Mouse (Mus musculus) liver, embryonic 16.5 days (tissue): ENCODE data around the gene Mrps23. TPM values are rescaled to one million over a fixed set of nuclear protein-coding genes. Genes with fewer than 3 reads are reported as not detected.
A peak's percentile ranks its signal among the peaks of the same experiment; 100 is the strongest.

Experiments used
- ATAC-seq: fragments of 200-750 bp; cut with Nextera tagmentation; 2 replicates; pipeline ENCODE4 v1.8.0; 2017; ENCODE audit warnings: low read depth, mild to moderate bottlenecking, moderate number of reproducible peaks, moderate library complexity
- H3K27ac ChIP-seq: fragments of 300-500 bp; sonication (generic); 2 replicates; pipeline ENCODE4 v1.5.1; 2014; ENCODE audit warnings: mild to moderate bottlenecking, low read length
- H3K27me3 ChIP-seq: fragments of 300-500 bp; sonication (generic); 2 replicates; pipeline ENCODE4 v1.6.1; 2014; ENCODE audit warnings: low read depth, low read length, mixed read lengths; ENCODE audit not compliant: control insufficient read depth, insufficient read depth
- H3K36me3 ChIP-seq: fragments of 300-500 bp; sonication (generic); 2 replicates; pipeline ENCODE4 v1.6.1; 2014; ENCODE audit warnings: mild to moderate bottlenecking; ENCODE audit not compliant: control insufficient read depth, insufficient read depth
- H3K4me1 ChIP-seq: fragments of 300-500 bp; sonication (generic); 2 replicates; pipeline ENCODE4 v1.6.1; 2014; ENCODE audit warnings: low read depth, low read length, mixed read lengths; ENCODE audit not compliant: control insufficient read depth
- H3K4me2 ChIP-seq: fragments of 300-500 bp; sonication (generic); 2 replicates; pipeline ENCODE4 v1.6.1; 2014; ENCODE audit warnings: low read depth, low read length, mixed read lengths
- H3K4me3 ChIP-seq: fragments of 300-500 bp; sonication (generic); 2 replicates; pipeline ENCODE4 v1.5.1; 2014; ENCODE audit warnings: low read depth, mild to moderate bottlenecking, low read length
- H3K9ac ChIP-seq: fragments of 300-500 bp; sonication (generic); 2 replicates; pipeline ENCODE4 v1.6.1; 2014; ENCODE audit warnings: low read depth, low read length
- H3K9me3 ChIP-seq: fragments of 300-500 bp; sonication (generic); replicated peaks from 2 replicates; pipeline ENCODE4 v1.6.1; 2016; ENCODE audit warnings: low read length; ENCODE audit not compliant: control insufficient read depth
- WGBS: fragments of 180-500 bp; shearing (Covaris S2); extraction: QIAGEN DNeasy Blood & Tissue Kit; methylation state at CpG from one replicate; pipeline ENCODE4 v1.1.7; 2014; ENCODE audit not compliant: insufficient replicate concordance; 5-methylcytosine and 5-hydroxymethylcytosine counted together
- polyA plus RNA-seq: library from polyadenylated mRNA; unstranded; fragments of >200 nt; fragmentation: Nextera tagmentation; extraction: Ambion mirVana; gene quantifications from 2 replicates; pipeline ENCODE4 v1.2.1, GENCODE M21; 2015

Mrps23 gene
- polyA plus RNA-seq: 23.5 and 26.1 TPM in 2 replicates

GRCm38 (mm10) chr11:88203712-88204532 is at the start of gene Mrps23:
Mrps23 (plus strand) TSS chr11:88204388.
- H3K4me3 ChIP-seq: peak within 1 kb of the TSS; percentile 78
- no peaks in the 10 kb centered on the region for H3K9me3 ChIP-seq
- H3K27ac ChIP-seq: peak within 1 kb of the TSS; percentile 68
- H3K4me2 ChIP-seq: peak within 1 kb of the TSS; percentile 72
- peak within 1 kb of the TSS; percentile 78 for H3K9ac ChIP-seq
- peak; percentile 94 for ATAC-seq
- no peaks in the 10 kb centered on the region for H3K27me3 ChIP-seq
- under 1% methylated on average over 51 of the region's 51 CpGs for WGBS
- no peaks in the 10 kb centered on the region for H3K36me3 ChIP-seq
- peaks cover 23% of the 10 kb centered on the region for H3K4me1 ChIP-seq

- H3K36me3 ChIP-seq: no peaks in the 10 kb centered on the region
- H3K4me1 ChIP-seq: no peaks in the 10 kb centered on the region; the same call in 1 of the 2 replicates
- no peaks in the 10 kb centered on the region for H3K9me3 ChIP-seq
- 69% methylated on average over 8 of the region's 8 CpGs for WGBS
- no peak for ATAC-seq
- no peak overlapping the region for H3K9ac ChIP-seq
- H3K4me3 ChIP-seq: no peak overlapping the region
- no peak overlapping the region for H3K27ac ChIP-seq
- H3K4me2 ChIP-seq: no peak overlapping the region
- H3K27me3 ChIP-seq: no peaks in the 10 kb centered on the region
Measured at GRCm38 (mm10) chr11:88154500-88154899, 49.7 kb upstream of the Mrps23 start.

DNA sequence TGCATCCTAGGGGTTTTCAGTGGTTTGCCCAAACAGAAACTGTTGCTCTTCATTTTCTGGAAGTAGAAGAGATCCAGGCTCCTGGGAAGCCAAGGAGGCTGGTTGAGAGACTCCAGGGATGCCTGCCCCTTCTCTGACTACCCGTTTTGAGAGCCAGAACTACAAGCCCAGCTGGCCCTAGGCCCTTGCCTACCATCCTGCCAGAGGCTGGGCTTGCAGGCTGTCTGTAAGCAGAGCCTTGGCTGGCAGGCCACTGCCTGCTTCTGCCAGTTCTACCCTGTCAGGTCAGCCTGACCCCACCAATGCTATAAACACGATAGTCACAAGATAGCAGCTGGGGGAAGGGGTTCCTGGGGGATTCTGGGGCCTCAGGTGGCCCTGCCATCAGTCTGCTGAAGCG is 48.7 kb upstream of the Mrps23 start:
- H3K27ac ChIP-seq: no peak overlapping the region
- no peak overlapping the region for H3K4me3 ChIP-seq
- H3K4me1 ChIP-seq: no peaks in the 10 kb centered on the region; the same call in 1 of the 2 replicates
- ATAC-seq: no peak
- H3K36me3 ChIP-seq: no peaks in the 10 kb centered on the region
- no peak overlapping the region for H3K9ac ChIP-seq
- WGBS: 41% methylated on average over 3 of the region's 3 CpGs
- no peaks in the 10 kb centered on the region for H3K9me3 ChIP-seq
- H3K27me3 ChIP-seq: no peaks in the 10 kb centered on the region
- no peak overlapping the region for H3K4me2 ChIP-seq

DNA sequence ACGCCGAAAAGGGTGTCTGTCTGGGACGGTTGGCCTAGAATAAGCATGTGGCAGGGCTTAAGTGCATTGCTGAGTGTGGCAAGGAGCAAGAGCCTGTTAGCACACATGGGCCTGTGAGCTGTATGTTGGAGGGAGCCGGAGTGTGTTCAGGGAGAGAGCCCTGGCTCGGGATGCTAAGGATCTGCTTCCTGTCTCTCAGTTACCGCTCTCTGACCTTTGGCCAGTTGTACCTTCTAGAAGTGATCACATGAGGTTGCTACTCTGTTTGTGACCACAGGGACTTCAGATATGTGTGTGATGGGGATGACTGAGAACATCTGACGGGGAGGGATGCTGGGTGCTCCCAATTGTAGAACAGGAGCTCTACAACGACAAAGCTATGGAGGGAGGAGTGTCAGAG is 48.2 kb upstream of the Mrps23 start:
- Histone ChIP-seq H3K36me3 (no peaks in the 10 kb centered on the region), H3K9me3 (no peaks in the 10 kb centered on the region), H3K4me1 (peaks cover under 1% of the 10 kb centered on the region), H3K27me3 (no peaks in the 10 kb centered on the region; the same call in 1 of the 2 replicates), H3K9ac (no peak overlapping the region), H3K27ac (no peak overlapping the region), H3K4me2 (no peak overlapping the region), H3K4me3 (no peak overlapping the region)
- ATAC-seq: no peak
- 64% methylated on average over 8 of the region's 8 CpGs for WGBS

- Histone ChIP-seq H3K4me1 (peaks cover 2% of the 10 kb centered on the region), H3K27me3 (no peaks in the 10 kb centered on the region; the same call in 1 of the 2 replicates), H3K4me3 (no peak overlapping the region), H3K9me3 (no peaks in the 10 kb centered on the region), H3K9ac (no peak overlapping the region), H3K4me2 (no peak overlapping the region), H3K36me3 (no peaks in the 10 kb centered on the region), H3K27ac (no peak overlapping the region)
- WGBS: 53% methylated on average over 2 of the region's 2 CpGs
- ATAC-seq: no peak
Measured at GRCm38 (mm10) chr11:88156403-88156802, 47.8 kb upstream of the Mrps23 start.

DNA sequence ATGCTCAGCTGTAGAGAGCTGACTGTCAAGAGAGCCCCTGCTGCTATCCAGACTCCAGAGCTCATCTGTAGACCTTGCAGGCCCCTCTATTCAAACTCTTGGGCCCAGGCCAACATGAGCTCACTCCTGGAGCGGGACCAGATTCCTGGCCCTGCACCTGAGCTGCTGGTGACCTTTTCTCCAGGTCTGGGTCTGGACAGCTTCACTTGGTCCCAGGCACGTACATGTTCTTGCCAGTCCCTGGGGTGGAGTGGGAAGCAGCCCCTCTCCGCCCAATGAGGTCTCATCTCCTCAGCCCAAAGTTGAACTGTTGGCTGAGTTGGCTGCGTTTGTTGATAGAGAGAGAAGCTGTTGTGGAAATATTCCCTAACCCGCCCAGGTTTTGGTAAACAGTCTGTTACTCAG is 45.3 kb upstream of the Mrps23 start:
- Histone ChIP-seq H3K4me1 (peaks cover 7% of the 10 kb centered on the region), H3K27ac (no peak overlapping the region)

GRCm38 (mm10) chr11:88159389-88159788 is 44.8 kb upstream of the Mrps23 start:
- H3K4me2 ChIP-seq: no peak overlapping the region
- ATAC-seq: no peak
- H3K27ac ChIP-seq: no peak overlapping the region
- no peaks in the 10 kb centered on the region; the same call in 1 of the 2 replicates for H3K27me3 ChIP-seq
- 59% methylated on average over 11 of the region's 11 CpGs for WGBS
- H3K9ac ChIP-seq: no peak overlapping the region
- H3K4me1 ChIP-seq: peaks cover 7% of the 10 kb centered on the region
- no peaks in the 10 kb centered on the region for H3K9me3 ChIP-seq
- no peak overlapping the region for H3K4me3 ChIP-seq
- H3K36me3 ChIP-seq: no peaks in the 10 kb centered on the region

More for the DNA sequence above, 45.3 kb upstream of the Mrps23 start:
- Histone ChIP-seq H3K9ac (no peak overlapping the region), H3K9me3 (no peaks in the 10 kb centered on the region), H3K27me3 (no peaks in the 10 kb centered on the region; the same call in 1 of the 2 replicates), H3K36me3 (no peaks in the 10 kb centered on the region), H3K4me2 (no peak overlapping the region), H3K4me3 (no peak overlapping the region)
- ATAC-seq: no peak
- 50% methylated on average over 5 of the region's 5 CpGs for WGBS

DNA sequence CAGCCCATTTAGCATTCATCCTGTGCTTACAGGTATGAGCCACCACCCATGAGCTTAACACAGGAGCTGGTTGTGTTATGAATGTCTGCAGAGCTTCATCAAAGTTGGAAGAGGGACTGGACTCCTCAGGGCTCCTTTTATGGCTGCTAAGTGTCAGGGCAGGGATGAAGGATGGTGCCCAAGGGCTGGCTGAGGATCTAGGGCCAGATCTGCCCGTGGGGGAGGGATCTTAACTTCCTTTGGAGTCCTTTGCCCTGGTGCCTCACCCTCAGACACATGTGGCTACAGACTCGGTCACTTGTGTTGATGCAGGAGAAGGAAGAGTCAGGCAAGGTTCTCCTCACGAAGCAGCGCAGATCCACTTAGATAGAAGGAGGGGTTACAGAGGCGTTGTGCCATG is 43.9 kb upstream of the Mrps23 start:
- no peak for ATAC-seq
- no peaks in the 10 kb centered on the region for H3K9me3 ChIP-seq
- H3K4me3 ChIP-seq: no peak overlapping the region
- WGBS: 54% methylated on average over 5 of the region's 5 CpGs
- H3K27me3 ChIP-seq: no peaks in the 10 kb centered on the region; the same call in 1 of the 2 replicates
- H3K27ac ChIP-seq: no peak overlapping the region
- no peak overlapping the region for H3K4me2 ChIP-seq
- H3K4me1 ChIP-seq: peaks cover 11% of the 10 kb centered on the region
- no peaks in the 10 kb centered on the region for H3K36me3 ChIP-seq
- no peak overlapping the region for H3K9ac ChIP-seq

GRCm38 (mm10) chr11:88161051-88161581 is 43.1 kb upstream of the Mrps23 start:
- 0 out of 2 replicates have a peak overlapping the region, but pooled peaks have one; percentile 16 for H3K9ac ChIP-seq

More at GRCm38 (mm10) chr11:88161051-88161581, 43.1 kb upstream of the Mrps23 start:
- Histone ChIP-seq H3K4me3 (peak overlapping the region; percentile 50), H3K4me2 (peak overlapping the region; percentile 69), H3K9me3 (no peaks in the 10 kb centered on the region), H3K27ac (no peak overlapping the region), H3K27me3 (no peaks in the 10 kb centered on the region; the same call in 1 of the 2 replicates), H3K36me3 (no peaks in the 10 kb centered on the region), H3K4me1 (peaks cover 11% of the 10 kb centered on the region)
- no peak for ATAC-seq
- 2% methylated on average over 18 of the region's 33 CpGs for WGBS
